ENCODE assay signal across 11 mouse cellular contexts in the genomic region with DNA sequence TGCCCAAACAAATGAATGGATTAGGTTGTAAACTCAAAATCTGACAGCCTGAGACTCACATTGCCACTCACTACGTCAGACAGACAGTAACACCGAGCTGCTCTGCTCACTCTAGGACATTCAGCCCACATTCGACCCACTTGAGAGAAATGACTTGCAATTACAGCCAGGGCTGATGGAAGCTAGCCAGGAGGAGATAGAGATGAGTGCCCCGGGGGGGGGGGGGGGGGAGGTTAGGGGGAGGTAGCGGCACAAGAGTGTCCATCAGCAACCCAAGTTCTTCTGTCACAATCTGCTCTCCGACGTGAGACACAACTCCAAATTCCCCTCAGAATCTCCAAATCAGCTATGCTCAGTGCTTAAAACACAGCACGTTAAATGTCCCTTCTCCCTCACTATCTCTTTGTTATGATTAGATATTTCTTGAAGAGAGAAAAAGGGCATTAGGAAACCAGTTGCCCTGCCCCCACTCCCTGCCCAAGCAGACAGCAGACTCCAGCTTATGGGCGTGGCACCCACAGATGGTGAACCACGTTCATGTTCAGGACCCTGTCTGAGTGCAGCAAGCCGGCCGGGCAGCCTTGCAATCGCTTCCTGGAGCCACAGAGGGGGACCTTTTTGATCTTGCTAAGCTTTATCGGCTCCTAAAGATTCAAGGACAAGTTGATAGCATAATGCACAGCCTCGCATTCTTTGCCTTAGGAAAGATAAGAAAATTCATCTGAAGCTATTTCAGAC.
DNase-seq lines count a peak whose midpoint lies in the region; ATAC-seq lines count a peak whose summit lies in the region.
"Had no signal": no experiment of that assay in that cellular context is flagged by ENCODE, and none has a peak within 500 bp of the region (broad histone marks: within the 10 kb centered on the region; RNA-seq: fewer than 3 reads in every experiment).

No protein-coding gene starts in this region.

- H3K27ac ChIP-seq in forebrain, embryonic 13.5 days: no peak overlapping the region
- no peak overlapping the region for H3K27ac ChIP-seq in forebrain, embryonic 10.5 days
- no peak overlapping the region for H3K27ac ChIP-seq in stomach, embryonic 15.5 days

- peaks cover 20% of the 10 kb centered on the region for H3K4me1 ChIP-seq in forebrain, embryonic 13.5 days
- H3K4me1 ChIP-seq in forebrain, embryonic 10.5 days: peaks cover 6% of the 10 kb centered on the region; the same call in 1 of the 2 replicates
- no peaks in the 10 kb centered on the region for H3K4me1 ChIP-seq in stomach, embryonic 15.5 days

- H3K4me3 ChIP-seq in forebrain, embryonic 13.5 days: no peak overlapping the region
- H3K4me3 ChIP-seq in forebrain, embryonic 10.5 days: no peak overlapping the region
- H3K4me3 ChIP-seq in stomach, embryonic 15.5 days (replicated peaks): no peak overlapping the region

- no peaks in the 10 kb centered on the region for H3K9me3 ChIP-seq in forebrain, embryonic 13.5 days (replicated peaks)
- no peaks in the 10 kb centered on the region for H3K9me3 ChIP-seq in forebrain, embryonic 10.5 days
- H3K9me3 ChIP-seq in stomach, embryonic 15.5 days: no peaks in the 10 kb centered on the region

- 45% methylated on average over 15 of the region's 15 CpGs for WGBS in forebrain, embryonic 13.5 days
- WGBS in forebrain, embryonic 10.5 days: 66% methylated on average over 15 of the region's 15 CpGs
- WGBS in stomach, embryonic 15.5 days: 26% methylated on average over 15 of the region's 15 CpGs

- no peak for DNase-seq in forebrain, embryonic 10.5 days (ENCODE audit: extremely low spot score, low spot score)
- DNase-seq in ovary, postnatal 36 days (ENCODE audit: low spot score): peak; percentile 61
- DNase-seq in ovary, postnatal 10 days (ENCODE audit: low spot score): no peak
- DNase-seq in layer of hippocampus, postnatal 36 days: no peak
- DNase-seq in left cerebral cortex, postnatal 25 days (ENCODE audit: low spot score in 2 of 2): no peak
- DNase-seq: forebrain, postnatal 0 days; kidney, adult 11 months; right cerebral cortex, postnatal 25 days had no signal

- ATAC-seq in forebrain, embryonic 13.5 days: no peak
- peak; percentile 70 for ATAC-seq in common myeloid progenitor, adult 5-6 weeks (replicated peaks; ENCODE audit: low read depth, poor library complexity, severe bottlenecking)
- ATAC-seq in stomach, embryonic 15.5 days (ENCODE audit: insufficient read depth, low FRiP score, low read depth): peak; percentile 68
- ATAC-seq: forebrain, postnatal 0 days had no signal

- no peaks in the 10 kb centered on the region for H3K27me3 ChIP-seq in forebrain, embryonic 13.5 days
- H3K27me3 ChIP-seq in forebrain, embryonic 10.5 days (ENCODE audit: poor library complexity, severe bottlenecking): no peaks in the 10 kb centered on the region
- H3K27me3 ChIP-seq in stomach, embryonic 15.5 days (replicated peaks): no peaks in the 10 kb centered on the region

- intact Hi-C loops in left cerebral cortex, postnatal 25 days (cut with DNase I): no loop called here

- 0 out of 2 replicates have a peak overlapping the region, but pooled peaks have one; percentile 21 for H3K9ac ChIP-seq in forebrain, embryonic 13.5 days
- no peak overlapping the region for H3K9ac ChIP-seq in stomach, embryonic 15.5 days
- H3K9ac ChIP-seq: forebrain, postnatal 0 days had no signal

- H3K4me2 ChIP-seq in forebrain, embryonic 13.5 days: no peak overlapping the region
- no peak overlapping the region for H3K4me2 ChIP-seq in stomach, embryonic 15.5 days

- no peaks in the 10 kb centered on the region for H3K36me3 ChIP-seq in forebrain, embryonic 13.5 days (ENCODE audit: poor library complexity, severe bottlenecking)
- no peaks in the 10 kb centered on the region for H3K36me3 ChIP-seq in forebrain, embryonic 10.5 days (replicated peaks)
- no peaks in the 10 kb centered on the region for H3K36me3 ChIP-seq in stomach, embryonic 15.5 days
